Mouse (Mus musculus): ENCODE measurements around the gene Zfp768.
"Not testable (repeated sequence)": the region's sequence is repeated elsewhere in the genome, so short reads cannot be mapped to it uniquely, and the experiment has no call there.

- TF ChIP-seq CTCF (conservative IDR thresholded peaks at IDR 0.05; ENCODE audit: low read length); POU5F1 (IDR thresholded peaks at IDR 0.05; ENCODE audit: borderline replicate concordance, low read length); NANOG (IDR thresholded peaks at IDR 0.05; ENCODE audit: borderline replicate concordance, low read length): not testable (repeated sequence)
Observed at GRCm38 (mm10) chr7:127385560-127385959, 40.2 kb upstream of the Zfp768 start.
